Mouse (Mus musculus) olfactory bulb, adult 2 months (tissue): ENCODE measurements around the gene Eftud2.

Source experiments
- CTCF ChIP-seq: fragments of 200-500 bp; IDR thresholded peaks from 2 replicates; pipeline ENCODE4 v1.5.1; 2012; ENCODE audit warnings: low read depth, mild to moderate bottlenecking, low read length, moderate library complexity; ENCODE audit not compliant: insufficient read depth
- POLR2A ChIP-seq: fragments of 200-500 bp; IDR thresholded peaks from 2 replicates; pipeline ENCODE4 v1.6.1; 2012; ENCODE audit warnings: mild to moderate bottlenecking, low read depth, low read length, moderate library complexity; ENCODE audit not compliant: insufficient read depth

- TF ChIP-seq CTCF = no peak
- no peak for TF ChIP-seq POLR2A
Measured at GRCm38 (mm10) chr11:102855941-102856340, 24.8 kb downstream of the Eftud2 start.
